Mouse (Mus musculus) bone marrow, adult 2 months (tissue): ENCODE results near the gene Crybb3.

ENCODE experiments used
- CTCF ChIP-seq: fragments of 200-500 bp; IDR thresholded peaks from 2 replicates; pipeline ENCODE4 v1.5.1; 2011; ENCODE audit warnings: low read length, control low read depth; ENCODE audit not compliant: control insufficient read depth, insufficient read depth
- POLR2A ChIP-seq: fragments of 200-500 bp; IDR thresholded peaks from 2 replicates; pipeline ENCODE4 v1.6.1; 2011; ENCODE audit warnings: low read depth, mild to moderate bottlenecking, control low read depth, low read length, borderline replicate concordance; ENCODE audit not compliant: control insufficient read depth

DNA sequence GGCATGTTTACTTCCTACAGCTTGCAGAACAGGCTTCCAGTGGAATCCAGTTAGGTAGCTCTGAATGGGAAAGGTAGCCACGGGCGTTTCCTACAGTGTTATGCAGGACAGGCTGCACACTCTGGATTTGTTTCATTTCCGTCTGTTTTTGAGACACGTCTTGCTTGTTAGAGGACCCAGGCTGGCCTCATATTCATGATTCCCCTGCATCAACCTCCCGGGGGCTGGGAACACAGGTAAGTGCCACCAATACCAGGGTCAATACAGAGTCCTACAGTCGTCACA, 40.1 kb upstream of the Crybb3 start:
- TF ChIP-seq CTCF (no peak), POLR2A (no peak)
